Mouse (Mus musculus) hindlimb bud, embryonic 11.5 days (tissue): ENCODE measurements around the gene Casq2.
"Not testable (repeated sequence)": the region's sequence is repeated elsewhere in the genome, so short reads cannot be mapped to it uniquely, and the experiment has no call there.

ENCODE experiments used
- DNase-seq: peaks from one replicate; pipeline ENCODE4 v3.0.0-alpha.2; 2012; ENCODE audit warnings: low read depth, low spot score; ENCODE audit errors: extremely low spot score

Casq2 gene

GRCm38 (mm10) chr3:102159423-102160325 is 73.5 kb downstream of the Casq2 start:
- DNase-seq, result no peak

GRCm38 (mm10) chr3:102163861-102164260 is 77.6 kb downstream of the Casq2 start:
- not testable (repeated sequence) for DNase-seq

DNA sequence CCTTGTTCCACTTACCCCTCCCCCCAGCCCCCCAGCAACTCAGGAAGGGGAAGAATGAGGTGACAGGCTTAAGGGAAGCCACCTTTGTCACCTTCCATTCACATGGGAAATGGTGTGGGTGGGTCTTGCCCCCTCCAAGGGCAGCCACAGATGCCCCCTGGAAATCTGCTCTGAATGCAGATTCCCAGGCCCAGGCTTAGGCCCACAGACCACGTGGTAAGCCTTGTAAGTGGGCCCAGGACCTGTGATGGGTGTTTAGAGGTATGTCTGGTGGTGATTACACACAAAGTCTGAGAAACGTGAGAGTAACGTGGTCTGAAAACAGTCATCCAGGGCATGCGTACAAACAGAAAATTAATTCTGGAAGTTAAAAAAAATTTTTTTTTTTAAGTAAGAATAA is 78.7 kb downstream of the Casq2 start:
- DNase-seq, result no peak

DNA sequence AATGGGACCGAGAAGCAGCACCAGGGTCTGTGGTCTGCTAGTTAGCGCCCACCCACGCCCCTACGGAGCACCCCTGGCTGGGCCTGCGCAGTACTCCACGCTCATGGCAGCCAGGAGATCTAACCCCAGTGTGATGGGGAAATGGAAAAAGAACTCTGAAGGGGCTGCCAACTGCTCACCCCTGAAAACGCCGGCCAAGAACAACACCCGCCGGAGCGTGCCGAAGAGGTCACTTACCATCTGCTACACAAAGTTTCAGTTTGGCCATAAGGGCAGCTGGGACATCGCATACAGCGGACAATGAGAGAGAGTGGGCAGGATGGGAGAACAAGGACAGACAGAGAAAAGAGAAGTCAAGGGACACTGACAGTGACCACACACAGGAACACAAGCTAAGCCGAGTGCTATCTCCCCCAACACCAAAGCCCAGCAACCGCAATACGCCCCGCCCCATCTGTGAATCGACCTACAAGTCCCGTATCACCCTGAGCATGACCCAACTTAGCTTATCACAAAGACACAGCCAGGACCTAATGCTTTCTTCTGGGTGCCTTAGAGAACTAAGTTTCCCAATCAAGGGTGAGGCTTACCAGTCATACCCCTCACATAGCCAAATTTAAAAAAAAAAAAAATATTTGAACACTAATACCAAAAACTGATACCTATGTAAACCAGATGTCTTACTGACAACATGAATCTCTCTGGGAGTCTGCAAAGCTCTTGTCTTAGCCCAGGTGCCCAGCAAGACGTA is 79.5 kb downstream of the Casq2 start:
- no peak for DNase-seq

DNA sequence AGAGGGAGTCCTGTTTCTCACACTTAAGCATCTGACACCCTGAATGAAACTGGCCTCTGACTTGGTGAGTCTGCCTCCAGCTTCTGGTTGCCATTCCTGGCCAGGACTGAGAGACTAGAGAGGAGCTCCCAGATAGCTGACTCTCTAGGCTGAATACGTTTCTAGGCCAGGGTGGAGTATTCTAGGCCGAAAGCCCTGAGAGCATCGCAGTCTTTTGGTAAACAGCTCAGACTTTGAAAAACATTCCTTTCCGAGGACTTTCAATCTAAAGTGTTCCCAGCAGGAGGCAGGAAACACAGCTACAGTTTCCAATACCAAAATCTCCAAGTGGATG is 80.0 kb downstream of the Casq2 start:
- DNase-seq, result no peak

DNA sequence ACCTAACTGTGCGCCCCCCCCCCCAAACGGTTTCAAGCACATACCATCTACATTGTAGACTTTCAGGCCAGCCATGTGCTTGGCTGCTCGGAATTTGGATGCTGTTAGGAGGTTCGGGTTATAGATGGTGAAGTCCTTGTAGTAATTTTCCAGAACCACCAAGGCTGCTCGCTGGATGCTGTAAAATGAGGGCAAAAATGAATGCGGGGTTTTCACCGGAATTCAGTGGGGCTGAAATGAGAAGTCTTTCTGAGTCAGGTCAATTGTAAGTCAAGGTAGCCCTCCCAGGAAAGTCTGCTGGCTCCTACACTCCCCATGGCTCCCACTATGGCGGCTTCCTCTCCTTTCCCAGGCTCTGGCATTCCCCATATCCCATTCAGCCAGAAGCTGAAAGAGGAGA is 80.6 kb downstream of the Casq2 start:
- DNase-seq, result no peak

GRCm38 (mm10) chr3:102167555-102168210 is 81.5 kb downstream of the Casq2 start:
- no peak for DNase-seq

GRCm38 (mm10) chr3:102169197-102169905 is 83.1 kb downstream of the Casq2 start:
- DNase-seq, result no peak

DNA sequence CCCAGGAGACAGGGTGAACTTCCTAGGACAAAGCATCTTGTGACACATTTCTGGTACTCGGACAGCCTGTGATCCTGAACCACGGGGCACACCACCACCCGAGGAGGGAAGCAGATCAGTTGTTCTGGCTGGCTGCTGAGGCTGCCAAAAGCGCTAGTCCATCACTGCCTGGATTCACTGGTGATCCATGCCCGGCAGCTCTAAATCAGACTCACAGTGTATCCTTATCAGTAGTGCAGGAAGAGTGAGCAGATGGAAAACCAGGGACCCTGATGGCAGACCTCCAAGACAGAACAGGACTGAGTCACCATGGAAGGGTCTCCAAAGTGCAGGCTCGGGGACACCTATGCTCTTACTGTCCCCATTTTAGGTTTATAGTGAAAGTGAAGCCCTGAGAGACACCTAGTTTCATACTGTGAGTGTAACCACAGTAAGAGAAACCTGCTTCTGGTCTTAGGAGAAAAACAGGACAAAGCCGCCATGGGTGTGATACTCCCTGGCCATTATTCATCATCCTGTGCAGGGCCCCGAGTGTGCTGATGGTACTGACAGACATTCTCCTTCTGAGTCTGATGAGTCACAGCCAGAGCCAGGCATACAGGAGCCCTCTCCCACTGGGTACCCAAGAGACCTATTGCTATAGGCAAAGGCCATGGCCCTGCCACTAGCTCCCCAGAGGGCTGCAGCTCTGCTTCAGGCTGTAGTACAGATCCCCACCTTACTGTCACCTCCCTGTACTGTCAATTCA is 88.1 kb downstream of the Casq2 start:
- no peak for DNase-seq

DNA sequence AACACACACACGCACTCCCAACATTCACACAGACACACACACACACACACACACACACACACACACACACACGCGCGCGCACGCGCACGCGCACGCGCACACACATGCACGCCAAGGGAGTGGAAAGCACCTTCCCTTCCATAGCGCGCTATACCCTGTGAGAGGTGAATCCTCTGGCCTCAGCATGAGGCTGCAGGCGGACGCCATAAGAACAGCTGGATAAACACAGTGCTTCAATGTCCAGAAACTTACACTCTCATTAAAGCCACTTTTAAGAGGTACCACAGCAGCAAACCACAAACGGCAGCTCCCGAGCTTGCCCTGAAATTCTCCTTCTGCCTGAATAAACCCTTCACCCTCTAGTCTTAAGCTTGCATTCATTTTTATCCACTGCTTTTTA is 89.5 kb downstream of the Casq2 start:
- DNase-seq, result no peak

DNA sequence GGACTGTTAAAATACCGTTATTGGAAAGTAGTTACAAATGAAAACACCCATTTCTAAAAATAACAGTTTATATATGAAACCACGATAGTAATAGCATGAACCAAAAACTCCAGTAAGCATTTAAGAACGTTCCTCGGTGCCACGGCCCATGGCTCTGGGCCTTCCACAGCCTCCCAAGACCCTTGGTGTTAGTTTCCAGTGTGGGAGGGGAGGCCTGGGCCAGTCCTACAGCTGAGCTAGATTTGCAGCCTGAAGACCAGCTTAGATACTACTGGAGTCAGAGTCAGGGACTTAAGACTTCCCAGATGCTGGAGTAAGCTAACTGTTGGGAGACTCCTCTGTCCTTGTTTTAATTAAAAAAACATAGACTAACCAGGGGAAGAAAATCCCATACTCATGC is 89.9 kb downstream of the Casq2 start:
- DNase-seq, result no peak

GRCm38 (mm10) chr3:102177837-102178615 is 91.8 kb downstream of the Casq2 start:
- no peak for DNase-seq

DNA sequence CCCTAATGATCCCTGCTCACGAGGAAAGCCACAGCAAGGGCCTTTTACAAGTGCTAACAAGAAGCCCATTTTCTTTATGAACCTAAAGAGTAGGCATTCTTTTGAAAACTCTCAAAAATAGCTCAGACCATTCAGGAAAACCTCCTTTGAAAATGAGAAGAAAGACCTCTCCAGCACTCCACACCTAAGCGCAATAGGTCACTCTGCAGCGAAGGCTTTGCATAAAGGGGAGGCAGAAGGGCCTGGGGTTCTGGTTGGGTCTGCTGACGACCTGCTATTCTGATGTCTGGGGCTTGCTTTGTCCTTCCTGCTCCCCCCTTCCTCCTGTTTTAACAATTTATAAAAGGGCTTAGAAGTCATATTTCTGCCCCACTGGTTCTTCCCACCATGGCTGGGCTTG is 93.7 kb downstream of the Casq2 start:
- no peak for DNase-seq

DNA sequence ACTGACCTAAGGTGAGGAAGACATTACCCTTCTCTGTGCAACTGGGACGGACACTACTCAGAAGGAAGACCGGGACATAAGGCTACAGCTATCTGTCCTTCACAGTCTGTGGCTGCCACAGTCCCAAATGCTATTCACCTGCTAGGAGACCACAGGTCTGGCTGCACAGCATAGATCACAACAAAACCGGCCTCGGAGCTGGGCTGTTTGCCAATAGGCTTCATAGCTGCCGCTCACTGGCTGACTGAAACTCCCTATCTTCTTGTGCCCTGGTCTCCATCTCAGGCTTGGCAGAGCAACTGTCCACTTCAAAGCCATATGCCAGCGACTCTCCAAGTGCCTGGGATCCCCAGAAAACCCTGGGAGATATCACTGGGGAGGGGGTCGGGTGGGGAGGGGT is 94.5 kb downstream of the Casq2 start:
- no peak for DNase-seq

DNA sequence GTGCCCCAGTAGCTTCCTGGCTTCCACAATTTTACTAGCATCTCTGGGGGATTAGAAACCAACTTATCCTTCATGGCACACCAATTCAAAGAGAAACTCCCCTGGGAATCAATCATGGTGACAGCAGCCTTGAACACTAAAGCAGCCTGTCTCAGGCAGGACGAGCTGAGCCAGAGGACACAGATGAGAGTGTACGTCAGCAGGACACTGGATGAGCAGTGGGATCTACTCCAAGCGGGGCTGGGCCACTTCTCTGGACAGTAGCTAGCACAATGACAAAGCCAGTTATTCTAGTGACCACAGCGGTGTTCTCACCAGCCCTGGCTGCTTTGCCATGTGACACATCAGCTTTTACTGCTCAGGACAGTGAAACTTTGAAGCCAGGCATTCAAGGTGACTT is 95.0 kb downstream of the Casq2 start:
- DNase-seq, result no peak

- no peak for DNase-seq
Measured at GRCm38 (mm10) chr3:102182601-102183000, 96.4 kb downstream of the Casq2 start.

DNA sequence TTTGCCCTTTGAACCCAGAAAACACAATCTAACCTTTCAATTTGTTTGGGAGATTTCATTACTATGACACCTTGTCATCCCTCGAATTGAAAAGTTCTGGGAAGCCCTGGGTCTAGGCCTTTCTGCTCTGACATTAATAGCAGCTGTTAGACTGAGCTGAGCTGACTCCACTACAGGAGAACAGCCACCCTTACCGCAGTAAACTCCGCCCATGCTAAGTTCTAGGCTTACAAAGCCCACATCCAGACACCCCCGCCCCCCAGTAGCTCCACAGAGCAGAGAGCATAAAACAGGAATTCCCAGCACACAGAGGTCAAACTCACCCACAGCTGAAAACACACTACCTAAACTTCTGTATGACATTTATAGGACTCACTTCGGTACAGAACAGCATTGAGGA is 98.5 kb downstream of the Casq2 start:
- DNase-seq, result no peak

DNA sequence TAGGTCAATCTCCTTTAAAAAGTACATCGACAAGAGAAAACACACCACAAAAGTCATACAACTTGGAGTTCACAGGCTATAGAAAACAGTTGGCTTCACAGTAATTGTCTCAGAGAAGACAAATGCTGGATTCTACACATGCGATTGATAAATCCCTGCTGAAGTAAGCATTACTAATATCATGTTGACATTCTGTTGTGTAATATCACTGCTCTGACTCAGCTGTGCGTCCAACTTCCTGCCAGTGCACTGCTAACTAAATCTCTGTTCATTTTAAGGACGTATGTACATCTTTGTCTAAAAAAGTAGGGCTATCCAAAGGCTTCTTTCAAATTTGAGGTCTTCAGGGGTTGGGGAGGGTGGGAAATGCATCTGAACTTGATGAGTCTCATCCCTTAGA is 101.2 kb downstream of the Casq2 start:
- no peak for DNase-seq

GRCm38 (mm10) chr3:102188972-102189371 is 102.8 kb downstream of the Casq2 start:
- DNase-seq, result no peak

- DNase-seq, result no peak
Measured at GRCm38 (mm10) chr3:102190015-102190414, 103.8 kb downstream of the Casq2 start.
